Mouse (Mus musculus): ENCODE measurements at regions not wholly inside any gene's neighbourhood (a gene's known extent, or its start where the extent isn't known, plus 50 kb on each side); places are given as distances from the start of the nearest gene placed in this dataset.
A peak's percentile ranks its signal among the peaks of the same experiment; 100 is the strongest.
"Not testable (repeated sequence)": the region's sequence is repeated elsewhere in the genome, so short reads cannot be mapped to it uniquely, and the experiment has no call there.

DNA sequence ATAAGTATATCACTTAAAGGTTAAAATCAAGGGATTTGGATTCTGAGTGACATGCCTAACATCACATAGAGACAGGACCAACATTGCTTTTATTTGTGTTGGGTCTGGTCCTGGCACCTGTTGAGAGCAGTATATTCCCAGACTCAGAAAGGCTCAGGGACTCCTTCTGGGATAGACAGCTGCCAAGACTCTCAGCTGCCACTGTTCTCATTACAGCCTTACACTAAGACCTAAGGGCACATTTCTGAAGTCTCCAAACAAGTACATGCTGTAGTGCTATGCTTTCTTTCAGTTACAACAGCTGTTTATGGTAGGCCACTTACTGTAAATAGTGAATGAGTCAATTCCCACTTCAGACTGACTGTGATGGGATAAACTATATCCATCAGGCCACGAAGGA lies 77.7 kb upstream of the Fam13a start:
- DNase-seq = no peak

DNA sequence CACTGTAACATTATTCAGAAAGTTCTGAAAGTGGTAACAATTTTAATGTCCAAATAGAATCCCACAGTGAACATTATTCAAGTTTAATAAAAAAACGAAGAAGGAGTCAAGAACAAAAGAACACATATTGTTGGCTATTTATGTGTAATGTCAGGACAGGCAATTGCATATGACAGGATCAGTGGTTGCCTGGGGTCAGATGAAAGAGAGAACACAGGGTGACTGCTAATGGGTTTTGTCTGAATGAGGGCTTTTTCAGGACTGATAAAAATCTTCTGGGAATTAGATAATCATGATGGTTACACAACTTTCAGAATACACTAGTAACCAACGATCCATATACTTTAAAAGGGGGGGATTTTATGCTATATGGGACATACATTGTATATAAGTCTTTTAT lies 79.6 kb upstream of the Fam13a start:
- DNase-seq = no peak

DNA sequence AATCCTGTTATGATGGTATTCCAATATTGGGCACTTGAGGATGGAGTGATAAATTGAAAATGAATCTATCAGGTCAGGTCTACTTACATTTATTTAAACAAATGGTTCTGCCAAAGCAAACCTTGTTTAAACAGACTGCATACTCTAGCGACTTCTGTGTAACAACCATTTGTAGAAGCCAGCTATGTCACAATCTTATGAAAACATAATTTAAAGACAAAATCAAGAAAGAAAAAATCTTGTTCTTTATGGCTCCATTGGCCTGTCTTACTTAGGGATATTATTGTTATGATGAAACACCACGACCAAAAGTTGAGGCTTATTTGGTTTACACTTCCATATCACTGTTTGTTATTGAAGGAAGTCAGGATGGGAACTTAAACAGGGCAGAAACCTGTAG lies 80.1 kb upstream of the Fam13a start:
- no peak for DNase-seq

DNA sequence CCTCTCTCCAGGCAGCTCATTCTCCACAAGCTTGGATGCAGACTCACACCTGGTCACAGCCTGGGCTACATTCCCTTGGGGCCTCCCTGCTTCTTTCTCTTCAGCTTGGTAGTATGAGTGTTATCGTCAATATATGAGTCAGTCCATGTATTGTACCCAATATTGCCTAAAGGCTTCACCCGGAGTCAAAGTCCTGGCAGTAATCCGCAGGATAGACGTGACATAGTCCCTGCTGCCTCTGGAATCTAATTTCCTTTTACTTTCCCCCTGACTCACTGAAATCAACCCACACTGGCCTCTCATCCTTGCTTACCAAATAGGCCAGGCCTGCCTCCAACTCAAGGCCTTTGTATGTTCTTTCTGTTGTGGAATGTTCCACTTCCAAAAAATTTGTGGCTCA lies 83.8 kb upstream of the Fam13a start:
- no peak for DNase-seq

DNA sequence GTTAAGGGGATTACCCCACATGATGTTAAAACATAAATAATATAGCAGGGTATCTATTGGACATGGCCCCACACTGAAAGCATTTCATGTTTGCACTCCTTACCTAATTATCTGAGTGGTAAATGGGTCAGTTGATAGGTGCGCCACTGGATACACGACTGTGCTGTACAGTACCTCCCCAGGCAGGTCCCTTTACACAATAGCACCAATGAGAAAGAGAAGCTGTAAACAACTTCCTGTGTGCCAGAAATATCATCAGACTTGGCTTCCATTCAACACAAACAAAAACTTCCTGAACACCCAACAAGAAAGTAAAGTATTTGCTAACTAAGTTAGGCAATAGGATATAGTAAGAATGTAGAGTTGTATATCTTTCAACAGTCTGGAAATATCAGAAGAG lies 76.3 kb upstream of the Tigd2 start:
- peak in 1 of 2 experiments; percentile 6 for DNase-seq

DNA sequence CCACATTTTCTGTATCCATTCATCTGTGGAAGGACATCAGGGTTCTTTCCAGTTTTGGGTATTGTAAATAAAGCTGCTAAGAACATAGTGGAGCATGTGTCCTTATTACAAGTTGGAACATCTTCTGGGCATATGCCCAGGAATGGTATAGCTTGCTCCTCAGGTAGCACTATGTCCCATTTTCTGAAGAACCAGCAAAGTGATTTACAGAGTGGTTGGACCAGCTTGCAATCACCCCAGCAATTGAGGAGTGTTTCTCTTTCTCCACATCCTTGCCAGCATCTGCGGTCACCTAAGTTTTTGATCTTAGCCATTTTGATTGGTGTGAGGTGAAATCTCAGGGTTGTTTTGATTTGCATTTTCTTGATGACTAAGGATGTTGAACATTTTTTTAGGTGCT lies 74.9 kb upstream of the Tigd2 start:
- not testable (repeated sequence) for DNase-seq

DNA sequence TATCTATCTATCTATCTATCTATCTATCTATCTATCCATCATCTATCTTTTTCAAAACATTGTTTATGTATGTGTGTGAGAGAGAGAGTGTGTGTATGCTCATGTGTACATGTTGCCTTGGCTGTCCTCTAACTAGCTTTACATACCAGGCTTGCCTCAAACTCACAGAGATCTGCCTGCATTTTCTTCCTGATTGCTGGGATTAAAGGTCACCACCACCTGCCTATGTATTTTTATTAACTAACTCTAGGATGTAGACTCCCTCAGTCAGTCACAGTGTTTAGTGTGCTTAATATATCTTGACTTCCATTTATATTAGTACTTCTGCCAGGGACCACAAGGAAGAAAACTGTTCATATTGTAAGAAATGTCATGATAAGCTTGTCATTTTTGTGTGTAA lies 69.0 kb upstream of the Tigd2 start:
- DNase-seq = no peak

DNA sequence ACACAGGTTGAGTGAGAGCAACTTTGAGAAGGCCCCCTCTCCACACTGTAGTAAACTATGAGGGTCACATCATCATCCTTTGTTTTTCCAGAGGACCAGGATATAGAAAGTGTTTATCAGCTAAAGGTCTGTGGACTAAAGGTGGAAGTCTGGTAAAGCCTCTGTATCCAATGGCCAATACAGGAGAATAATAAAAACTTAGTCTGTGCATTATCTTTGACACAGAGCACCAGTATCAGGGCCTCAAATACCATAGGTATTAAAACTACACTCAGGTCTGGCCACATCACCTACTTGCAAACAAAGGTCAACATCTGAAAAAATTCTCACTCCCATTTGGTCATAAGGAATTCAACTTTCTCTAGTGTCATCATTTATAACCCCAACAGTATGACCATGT lies 66.6 kb upstream of the Tigd2 start:
- DNase-seq = no peak

DNA sequence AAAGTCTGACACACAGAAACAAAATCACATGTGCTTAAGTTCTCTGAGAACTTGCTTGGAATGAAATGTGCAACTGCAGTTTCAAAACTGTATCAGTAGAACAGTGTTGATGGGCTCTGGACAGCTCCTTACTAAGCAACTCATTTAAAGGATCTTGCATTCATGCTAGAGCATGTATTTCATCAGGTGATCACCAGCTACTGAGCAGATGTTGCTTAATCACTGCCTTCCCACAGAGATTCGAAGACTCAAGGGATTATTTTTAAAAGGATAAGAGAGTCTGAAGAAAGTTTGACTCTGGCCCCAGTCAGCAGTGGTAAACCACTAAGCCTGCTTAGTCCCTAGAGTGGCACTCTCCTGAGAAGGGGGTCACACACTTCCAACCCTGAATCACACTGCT lies 61.2 kb upstream of the Tigd2 start:
- no peak for DNase-seq

DNA sequence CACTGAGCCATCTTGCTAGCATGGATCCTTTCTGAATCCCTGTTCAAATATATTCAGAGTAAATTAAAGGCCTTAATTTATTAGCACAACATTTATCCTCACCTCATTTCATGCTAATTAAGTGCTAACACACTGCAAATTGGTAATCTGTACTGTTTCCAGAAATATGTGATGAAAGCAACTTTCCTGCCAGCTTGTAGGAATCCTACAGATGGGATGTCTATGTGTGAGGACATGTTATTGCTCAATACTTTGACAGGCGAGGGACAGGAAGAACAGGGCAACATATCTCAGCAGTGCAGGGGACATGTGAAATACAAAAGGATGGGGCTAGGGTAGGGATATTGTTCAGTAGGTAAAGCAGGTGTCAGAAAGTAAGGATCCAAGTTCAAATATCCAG lies 53.0 kb upstream of the Tigd2 start:
- DNase-seq = no peak

Measured in kidney, adult 8-10 months (tissue).